17 mouse cellular contexts compared by ENCODE assay signal in genomic region chr3:35929406-35929805, GRCm38 (mm10). TPM values are rescaled to one million over a fixed set of nuclear protein-coding genes. Genes with fewer than 3 reads are reported as not detected.
DNase-seq lines count a peak whose midpoint lies in the region; ATAC-seq and TF ChIP-seq lines count a peak whose summit lies in the region.
"Had no signal": no experiment of that assay in that cellular context is flagged by ENCODE, and none has a peak within 500 bp of the region (broad histone marks: within the 10 kb centered on the region; RNA-seq: fewer than 3 reads in every experiment).

No protein-coding gene starts in this region.

- H3K36me3 ChIP-seq in heart, embryonic 16.5 days (ENCODE audit: control insufficient read depth, insufficient read depth), result no peaks in the 10 kb centered on the region
- peaks cover 0 to 33% of the 10 kb centered on the region in 2 experiments; a peak in 2 of 4 replicates for H3K36me3 ChIP-seq in MEL (ENCODE audit: control insufficient read depth in 1 of 2, insufficient read depth in 2 of 2, low read length in 2 of 2)
- H3K36me3 ChIP-seq in liver, embryonic 14.5 days (replicated peaks; ENCODE audit: control insufficient read depth, insufficient read depth, low read depth), result no peaks in the 10 kb centered on the region
- H3K36me3 ChIP-seq: intestine, embryonic 15.5 days had no signal

- intact Hi-C loops in heart, postnatal 14 days (cut with DNase I), result no loop called here

- H3K4me3 ChIP-seq in heart, embryonic 16.5 days (ENCODE audit: low read length), result no peak overlapping the region
- H3K4me3 ChIP-seq in MEL (ENCODE audit: control insufficient read depth in 1 of 2, insufficient read depth in 1 of 2, low read depth in 2 of 2, low read length in 2 of 2), result peak overlapping the region in 1 of 2 experiments; percentile 3; a peak in 1 of 4 replicates
- peak overlapping the region in 1 of 2 experiments; percentile 42; a peak in 2 of 4 replicates for H3K4me3 ChIP-seq in liver, embryonic 14.5 days (ENCODE audit: insufficient read depth in 1 of 2, low read depth in 2 of 2, low read length in 2 of 2)
- H3K4me3 ChIP-seq: intestine, embryonic 15.5 days had no signal

- peak overlapping the region; percentile 50; the same call in 1 of the 2 replicates for H3K4me2 ChIP-seq in heart, embryonic 16.5 days (ENCODE audit: low read depth, low read length)
- peak overlapping the region; percentile 68 for H3K4me2 ChIP-seq in liver, embryonic 14.5 days (ENCODE audit: low read depth)
- H3K4me2 ChIP-seq: intestine, embryonic 15.5 days had no signal

- TF ChIP-seq RAD21 in MEL (IDR thresholded peaks at IDR 0.05; ENCODE audit: low read depth, low read length), result no peak

- peaks cover 67% of the 10 kb centered on the region for H3K79me2 ChIP-seq in MEL (ENCODE audit: control insufficient read depth, insufficient read depth, low read length, poor library complexity)

- H3K27ac ChIP-seq in heart, embryonic 16.5 days (ENCODE audit: low read length), result no peak overlapping the region
- no peak overlapping the region for H3K27ac ChIP-seq in MEL (ENCODE audit: control insufficient read depth, low read depth, low read length)
- H3K27ac ChIP-seq in liver, embryonic 14.5 days, result peak overlapping the region; percentile 41
- H3K27ac ChIP-seq: intestine, embryonic 15.5 days; macrophage had no signal

- H3K9ac ChIP-seq in heart, embryonic 16.5 days (ENCODE audit: low read length), result no peak overlapping the region
- no peak overlapping the region for H3K9ac ChIP-seq in MEL (ENCODE audit: control insufficient read depth, low read depth, low read length, poor library complexity, severe bottlenecking)
- no peak overlapping the region for H3K9ac ChIP-seq in liver, embryonic 14.5 days (replicated peaks)
- H3K9ac ChIP-seq: forebrain, postnatal 0 days; intestine, embryonic 15.5 days had no signal

- H3K4me1 ChIP-seq in heart, embryonic 16.5 days (ENCODE audit: control insufficient read depth, insufficient read depth, low read length), result peaks cover 28% of the 10 kb centered on the region
- H3K4me1 ChIP-seq in MEL (ENCODE audit: control insufficient read depth in 1 of 2, insufficient read depth in 2 of 2, low read length in 2 of 2), result peaks cover 12 to 13% of the 10 kb centered on the region in 2 experiments
- peaks cover 37 to 42% of the 10 kb centered on the region in 2 experiments for H3K4me1 ChIP-seq in liver, embryonic 14.5 days (replicated peaks; ENCODE audit: control insufficient read depth in 2 of 2, insufficient read depth in 2 of 2, low read length in 1 of 2)

- no peak for TF ChIP-seq POLR2A in MEL (IDR thresholded peaks at IDR 0.05; ENCODE audit: control insufficient read depth in 1 of 2, insufficient read depth in 1 of 2, low read depth in 1 of 2, low read length in 2 of 2, poor library complexity in 1 of 2)

- H3K27me3 ChIP-seq in heart, embryonic 16.5 days (ENCODE audit: control insufficient read depth, insufficient read depth, low read length), result no peaks in the 10 kb centered on the region
- H3K27me3 ChIP-seq in MEL (ENCODE audit: control insufficient read depth in 1 of 2, insufficient read depth in 2 of 2, low read length in 2 of 2), result no peaks in the 10 kb centered on the region
- H3K27me3 ChIP-seq in liver, embryonic 14.5 days (ENCODE audit: control insufficient read depth, insufficient read depth, low read length), result no peaks in the 10 kb centered on the region
- H3K27me3 ChIP-seq: intestine, embryonic 15.5 days had no signal

- no peaks in the 10 kb centered on the region for H3K9me3 ChIP-seq in heart, embryonic 16.5 days (replicated peaks; ENCODE audit: control insufficient read depth, low read length)
- no peaks in the 10 kb centered on the region for H3K9me3 ChIP-seq in MEL (replicated peaks; ENCODE audit: insufficient read depth, low read length)
- no peaks in the 10 kb centered on the region for H3K9me3 ChIP-seq in liver, embryonic 14.5 days (ENCODE audit: control insufficient read depth, low read length)
- H3K9me3 ChIP-seq: intestine, embryonic 15.5 days had no signal

- ATAC-seq in heart, embryonic 16.5 days (replicated peaks; ENCODE audit: extremely low read depth, insufficient read depth, low FRiP score), result no peak
- ATAC-seq in liver, embryonic 14.5 days (ENCODE audit: insufficient read depth), result no peak
- no peak for ATAC-seq in cerebellum, adult (ENCODE audit: insufficient number of reproducible peaks, low FRiP score, low TSS enrichment)
- ATAC-seq: forebrain, postnatal 0 days; intestine, embryonic 15.5 days had no signal

- TF ChIP-seq CTCF in MEL (IDR thresholded peaks at IDR 0.05 in 2 of 3, conservative IDR thresholded peaks at IDR 0.05 in 1 of 3; ENCODE audit: control insufficient read depth in 1 of 3, insufficient read depth in 1 of 3, low read depth in 2 of 3, low read length in 3 of 3, poor library complexity in 1 of 3, severe bottlenecking in 1 of 3), result no peak
- TF ChIP-seq CTCF in liver, embryonic 14.5 days (IDR thresholded peaks at IDR 0.05; ENCODE audit: low read depth), result no peak

- peak in 1 of 2 experiments; percentile 7; a peak in 1 of 4 replicates for TF ChIP-seq EP300 in MEL (IDR thresholded peaks at IDR 0.05; ENCODE audit: low read depth in 1 of 2, low read length in 2 of 2)
- no peak for TF ChIP-seq EP300 in liver, embryonic 14.5 days (IDR thresholded peaks at IDR 0.05; ENCODE audit: low read depth)

- no peak for DNase-seq in heart, postnatal 14 days
- DNase-seq in 416B (ENCODE audit: low read depth), result peak; percentile 28
- DNase-seq in MEL (ENCODE audit: low read depth, low spot score), result peak; percentile 51
- no peak for DNase-seq in liver, embryonic 14.5 days (ENCODE audit: low read depth in 3 of 3, low spot score in 3 of 3)
- DNase-seq in gastrocnemius, adult 18-20 months (ENCODE audit: low spot score), result no peak
- DNase-seq: adrenal gland, postnatal 25 days; cerebellum, postnatal 10 days; embryo, embryonic 11 days; forebrain, postnatal 0 days; gastrocnemius, postnatal 36 days; lung, adult 18-20 months; right cerebral cortex, postnatal 4 days; thymus, adult 18-20 months had no signal

- 30% methylated on average over 3 of the region's 3 CpGs for WGBS in heart, embryonic 16.5 days
- 22% methylated on average over 3 of the region's 3 CpGs for WGBS in liver, embryonic 14.5 days (ENCODE audit: insufficient replicate concordance)

TF ChIP-seq in MEL, 35 proteins besides CTCF, POLR2A, EP300 and RAD21:
- TF ChIP-seq SMC3 (IDR thresholded peaks at IDR 0.05; ENCODE audit: low read depth, low read length), result no peak
- 0 out of 2 replicates have a peak, but pooled peaks have one; percentile 17 for TF ChIP-seq SIN3A (IDR thresholded peaks at IDR 0.05; ENCODE audit: low read length)
- TF ChIP-seq GATA1 (IDR thresholded peaks at IDR 0.05; ENCODE audit: low read depth, low read length), result 0 out of 2 replicates have a peak, but pooled peaks have one; percentile 6
- 0 out of 2 replicates have a peak, but pooled peaks have one; percentile 28 for TF ChIP-seq RCOR1 (IDR thresholded peaks at IDR 0.05; ENCODE audit: low read depth, low read length)
- no peak for TF ChIP-seq ZKSCAN1 (IDR thresholded peaks at IDR 0.05; ENCODE audit: low read depth, low read length)
- TF ChIP-seq UBTF (IDR thresholded peaks at IDR 0.05; ENCODE audit: borderline replicate concordance, insufficient read depth, low read depth, low read length), result no peak
- TF ChIP-seq MXI1 (IDR thresholded peaks at IDR 0.05; ENCODE audit: low read depth, low read length), result no peak; the same call in 1 of the 2 replicates
- TF ChIP-seq ZC3H11A (IDR thresholded peaks at IDR 0.05; ENCODE audit: low read depth, low read length), result no peak

RNA-seq across cellular contexts. Expression of gene Dcun1d1, which starts 7.8 kb away (rescaled TPM):
- polyA plus RNA-seq in heart, embryonic 16.5 days (2015; fragmentation: Nextera tagmentation; extraction: Ambion mirVana), result 87.2 and 90.7 TPM in 2 replicates
- total RNA-seq in heart, postnatal 14 days (2021), result 10 to 100 TPM; 61.8 to 64.0 TPM
- total RNA-seq in MEL (2012; rRNA removed), result 35.1 and 37.7 TPM in 2 replicates
- 10 to 100 TPM; 20.8 to 32.7 TPM for polyA plus RNA-seq in MEL (2012; ENCODE audit: insufficient read depth in 1 of 2, insufficient read length in 2 of 2, low read depth in 1 of 2, low replicate concordance in 2 of 2, missing spikeins in 1 of 2)
- 13.4 and 31.3 TPM in 2 replicates for polyA plus RNA-seq in liver, embryonic 14.5 days (2012; rRNA removed)
- 78.6 and 84.8 TPM in 2 replicates for polyA plus RNA-seq in liver, embryonic 14.5 days (2014; fragmentation: Nextera tagmentation; extraction: Ambion mirVana)
- total RNA-seq in gastrocnemius, adult 18-20 months (2021), result 10 to 100 TPM; 71.4 to 86.1 TPM

Comparison
In these comparisons a context has a peak if more than half of its experiments do, and no peak if none do; other contexts are left out.
1. DNase-seq: peak in 416B (single experiment) and MEL (single experiment); none in heart, postnatal 14 days (0 of 2), liver, embryonic 14.5 days (0 of 3) and gastrocnemius, adult 18-20 months (single experiment).